Mouse (Mus musculus): ENCODE data around the gene Vps13d.

Gene Vps13d

DNA sequence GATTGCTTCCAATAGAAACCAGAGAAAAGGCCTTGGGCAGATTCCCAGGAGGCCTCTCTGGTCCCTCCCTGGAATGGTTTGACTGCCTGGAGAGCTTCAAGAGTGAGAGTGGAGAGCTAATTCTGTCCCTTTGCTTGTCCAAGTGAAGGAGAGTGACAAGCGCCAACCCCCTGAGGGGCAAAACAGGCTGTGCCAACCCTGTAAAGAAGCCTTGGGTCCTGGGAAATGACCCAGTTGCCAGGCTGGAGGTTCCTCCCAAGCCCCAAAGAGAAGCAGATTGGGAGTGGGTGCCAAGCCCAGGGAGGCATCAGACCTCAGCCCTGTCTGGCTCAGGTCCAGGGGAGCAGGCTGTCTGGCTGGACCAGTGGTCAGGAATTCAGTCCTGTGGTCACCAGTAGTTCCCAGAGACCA, 265.0 kb downstream of the Vps13d start:
- DNase-seq, result peak; percentile 75

DNA sequence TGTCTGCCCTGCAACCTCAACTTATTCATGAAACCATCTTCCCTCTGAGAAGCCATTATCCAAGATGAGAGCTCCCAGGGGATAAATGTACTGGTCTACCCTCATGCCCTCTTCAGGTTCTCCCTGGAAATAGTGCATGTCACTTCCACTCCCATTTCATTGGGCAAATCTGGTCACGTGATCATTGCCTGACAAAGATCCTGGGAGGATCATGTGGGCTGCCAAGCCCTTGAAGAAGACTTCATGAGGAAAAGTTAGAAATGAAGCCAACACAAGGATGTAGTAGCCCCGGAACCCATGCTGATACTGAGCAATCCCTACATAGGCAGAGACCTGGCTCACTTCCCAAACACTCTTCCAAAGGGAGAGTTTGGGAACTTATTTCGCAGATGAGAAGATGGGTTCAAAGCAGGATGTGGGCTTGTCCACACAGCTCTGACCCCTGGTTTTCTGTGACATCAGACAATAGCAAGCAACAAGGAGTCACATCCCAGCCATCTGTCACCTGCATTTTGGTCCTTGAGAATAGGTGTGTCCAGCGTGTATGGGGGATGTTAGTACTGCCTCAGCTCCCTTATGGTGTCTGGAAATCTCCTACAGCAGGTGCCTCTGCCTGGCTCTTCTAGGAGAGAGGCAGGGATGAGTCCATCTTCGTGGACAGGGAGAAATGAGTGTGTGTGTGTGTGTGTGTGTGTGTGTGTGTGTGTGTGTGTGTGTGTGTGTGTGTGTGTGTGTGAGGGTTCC, 265.9 kb downstream of the Vps13d start:
- no peak for DNase-seq
